Mouse (Mus musculus): ENCODE measurements around the gene Myh9. TPM values are rescaled to one million over a fixed set of nuclear protein-coding genes. Genes with fewer than 3 reads are reported as not detected.
A peak's percentile ranks its signal among the peaks of the same experiment; 100 is the strongest.

Gene Myh9
- total and polyA plus RNA-seq, 2 experiments from 2014 or later, result 17.5 to 63.6 TPM

GRCm38 (mm10) chr15:77866583-77867220 is 24.7 kb upstream of the Myh9 start:
- Histone ChIP-seq H3K4me1 (ENCODE audit: control insufficient read depth, insufficient read depth) (no peaks in the 10 kb centered on the region), H3K27me3 (ENCODE audit: control insufficient read depth, insufficient read depth, low read length) (no peaks in the 10 kb centered on the region), H3K9me3 (replicated peaks; ENCODE audit: control insufficient read depth, low read length) (no peaks in the 10 kb centered on the region), H3K9ac (replicated peaks; ENCODE audit: low read depth, low read length) (no peak overlapping the region), H3K27ac (ENCODE audit: low read depth) (no peak overlapping the region), H3K4me2 (ENCODE audit: low read depth, low read length) (no peak overlapping the region), H3K36me3 (replicated peaks; ENCODE audit: control insufficient read depth, insufficient read depth, low read length) (no peaks in the 10 kb centered on the region), H3K4me3 (ENCODE audit: low read depth, low read length) (no peak overlapping the region)
- ATAC-seq (ENCODE audit: insufficient read depth, low read depth), result no peak
- WGBS, result 57% methylated on average over 11 of the region's 11 CpGs
- no peak for TF ChIP-seq CTCF (IDR thresholded peaks at IDR 0.05; ENCODE audit: low read depth)
- TF ChIP-seq EP300 (IDR thresholded peaks at IDR 0.05; ENCODE audit: low read depth), result 0 out of 2 replicates have a peak, but pooled peaks have one; percentile 25
- DNase-seq (ENCODE audit: low spot score), result no peak

GRCm38 (mm10) chr15:77864063-77864758 is 22.2 kb upstream of the Myh9 start:
- Histone ChIP-seq H3K36me3 (replicated peaks; ENCODE audit: control insufficient read depth, insufficient read depth, low read length) (no peaks in the 10 kb centered on the region), H3K4me3 (ENCODE audit: low read depth, low read length) (no peak overlapping the region), H3K9ac (replicated peaks; ENCODE audit: low read depth, low read length) (no peak overlapping the region), H3K9me3 (replicated peaks; ENCODE audit: control insufficient read depth, low read length) (no peaks in the 10 kb centered on the region), H3K4me1 (ENCODE audit: control insufficient read depth, insufficient read depth) (no peaks in the 10 kb centered on the region), H3K4me2 (ENCODE audit: low read depth, low read length) (no peak overlapping the region), H3K27ac (ENCODE audit: low read depth) (no peak overlapping the region), H3K27me3 (ENCODE audit: control insufficient read depth, insufficient read depth, low read length) (no peaks in the 10 kb centered on the region)
- WGBS, result 81% methylated on average over 9 of the region's 9 CpGs
- no peak for DNase-seq (ENCODE audit: low spot score)
- no peak for ATAC-seq (ENCODE audit: insufficient read depth, low read depth)
- no peak for TF ChIP-seq EP300 (IDR thresholded peaks at IDR 0.05; ENCODE audit: low read depth)
- TF ChIP-seq CTCF (IDR thresholded peaks at IDR 0.05; ENCODE audit: low read depth), result no peak

- no peaks in the 10 kb centered on the region for H3K27me3 ChIP-seq (ENCODE audit: control insufficient read depth, insufficient read depth, low read length)
- no peak overlapping the region for H3K4me3 ChIP-seq (ENCODE audit: low read depth, low read length)
- TF ChIP-seq CTCF (IDR thresholded peaks at IDR 0.05; ENCODE audit: low read depth), result no peak
- TF ChIP-seq EP300 (IDR thresholded peaks at IDR 0.05; ENCODE audit: low read depth), result no peak
- DNase-seq (ENCODE audit: low spot score) (no peak), ATAC-seq (ENCODE audit: insufficient read depth, low read depth) (no peak)
- H3K9me3 ChIP-seq (replicated peaks; ENCODE audit: control insufficient read depth, low read length), result no peaks in the 10 kb centered on the region
- no peak overlapping the region for H3K4me2 ChIP-seq (ENCODE audit: low read depth, low read length)
- no peaks in the 10 kb centered on the region for H3K36me3 ChIP-seq (replicated peaks; ENCODE audit: control insufficient read depth, insufficient read depth, low read length)
- H3K27ac ChIP-seq (ENCODE audit: low read depth), result no peak overlapping the region
- 77% methylated on average over 22 of the region's 22 CpGs for WGBS
- H3K9ac ChIP-seq (replicated peaks; ENCODE audit: low read depth, low read length), result no peak overlapping the region
- H3K4me1 ChIP-seq (ENCODE audit: control insufficient read depth, insufficient read depth), result no peaks in the 10 kb centered on the region
Measured at GRCm38 (mm10) chr15:77862991-77863972, 21.3 kb upstream of the Myh9 start.

GRCm38 (mm10) chr15:77860081-77860665 is 18.2 kb upstream of the Myh9 start:
- no peak overlapping the region for H3K27ac ChIP-seq (ENCODE audit: low read depth)
- no peak overlapping the region for H3K4me2 ChIP-seq (ENCODE audit: low read depth, low read length)
- no peak for TF ChIP-seq CTCF (IDR thresholded peaks at IDR 0.05; ENCODE audit: low read depth)
- TF ChIP-seq EP300 (IDR thresholded peaks at IDR 0.05; ENCODE audit: low read depth), result no peak
- no peak for ATAC-seq (ENCODE audit: insufficient read depth, low read depth)
- H3K9ac ChIP-seq (replicated peaks; ENCODE audit: low read depth, low read length), result no peak overlapping the region
- peaks cover 14% of the 10 kb centered on the region for H3K4me1 ChIP-seq (ENCODE audit: control insufficient read depth, insufficient read depth)
- H3K27me3 ChIP-seq (ENCODE audit: control insufficient read depth, insufficient read depth, low read length), result no peaks in the 10 kb centered on the region
- 11% methylated on average over 1 of the region's 1 CpGs for WGBS
- H3K36me3 ChIP-seq (replicated peaks; ENCODE audit: control insufficient read depth, insufficient read depth, low read length), result no peaks in the 10 kb centered on the region
- H3K9me3 ChIP-seq (replicated peaks; ENCODE audit: control insufficient read depth, low read length), result no peaks in the 10 kb centered on the region
- H3K4me3 ChIP-seq (ENCODE audit: low read depth, low read length), result no peak overlapping the region
- DNase-seq (ENCODE audit: low spot score), result no peak

GRCm38 (mm10) chr15:77857662-77858156 is 15.7 kb upstream of the Myh9 start:
- DNase-seq (ENCODE audit: low spot score) (no peak), ATAC-seq (ENCODE audit: insufficient read depth, low read depth) (peak; percentile 62)
- Histone ChIP-seq H3K27ac (ENCODE audit: low read depth) (no peak overlapping the region), H3K9ac (replicated peaks; ENCODE audit: low read depth, low read length) (peak overlapping the region; percentile 13; the same call in 1 of the 2 replicates), H3K4me2 (ENCODE audit: low read depth, low read length) (peak overlapping the region; percentile 66), H3K27me3 (ENCODE audit: control insufficient read depth, insufficient read depth, low read length) (no peaks in the 10 kb centered on the region), H3K9me3 (replicated peaks; ENCODE audit: control insufficient read depth, low read length) (no peaks in the 10 kb centered on the region), H3K36me3 (replicated peaks; ENCODE audit: control insufficient read depth, insufficient read depth, low read length) (no peaks in the 10 kb centered on the region), H3K4me3 (ENCODE audit: low read depth, low read length) (peak overlapping the region; percentile 41), H3K4me1 (ENCODE audit: control insufficient read depth, insufficient read depth) (peaks cover 14% of the 10 kb centered on the region)
- TF ChIP-seq CTCF (IDR thresholded peaks at IDR 0.05; ENCODE audit: low read depth) (no peak), EP300 (IDR thresholded peaks at IDR 0.05; ENCODE audit: low read depth) (no peak)
- WGBS, result 5% methylated on average over 28 of the region's 28 CpGs

Data from heart, postnatal 0 days (tissue).